Mouse (Mus musculus) mouse embryonic stem cell (cell line): ENCODE results near the gene S100a13.

ENCODE experiments used
- in situ Hi-C, 2 experiments: fragments of 300-500 bp; cut with MboI; formaldehyde crosslinking; loops; 1 replicate in 1 of 2; 3 replicates in 1 of 2; pipeline ENCODE4 v1.14.3; 2019 to 2020; ENCODE audit warnings: low sequenced_read_pairs in 2 of 2, low pct_unique_long_range_greater_than_20kb in 1 of 2, mixed read lengths in 1 of 2; ENCODE audit not compliant: unreplicated experiment in 1 of 2

Gene S100a13

DNA sequence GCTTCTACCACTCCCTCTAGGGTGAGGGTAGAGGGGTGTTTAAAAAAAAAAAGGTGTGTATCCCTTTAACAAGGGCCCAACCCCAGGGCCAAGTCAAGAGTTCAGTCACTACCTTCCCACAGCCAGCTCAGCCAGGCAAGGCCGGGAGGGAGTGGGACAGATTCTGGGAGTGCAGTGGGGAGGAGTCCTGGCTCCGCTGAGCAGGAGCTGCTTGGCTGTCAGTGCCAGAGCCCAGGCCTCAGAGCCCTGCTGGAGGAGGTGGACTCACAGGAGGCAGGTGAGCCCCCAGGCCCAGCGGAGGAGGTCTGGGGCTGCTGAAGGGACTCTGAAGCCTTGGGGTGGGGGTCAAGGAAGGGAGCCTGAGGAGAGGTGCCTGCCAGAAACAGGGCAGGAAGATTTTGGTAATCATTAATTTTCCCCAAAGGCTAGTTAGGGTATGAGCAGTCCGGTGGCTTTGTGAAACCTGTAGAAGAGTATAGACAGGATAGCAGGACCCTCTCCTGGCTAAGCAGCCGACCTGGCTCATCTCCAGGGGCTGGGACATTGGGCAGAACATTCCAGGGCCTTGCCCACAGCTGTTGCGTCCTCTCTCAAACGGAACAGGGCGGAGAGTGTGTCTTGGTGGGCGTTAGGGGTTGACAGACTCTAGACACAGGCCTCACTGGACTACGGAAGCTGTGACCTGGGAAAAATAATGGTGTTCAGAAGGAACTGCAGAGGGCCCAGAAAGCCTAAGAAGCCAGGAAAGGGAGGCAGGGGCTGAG, 23.1 kb downstream of the S100a13 start, which contains the start of gene S100a16:
TSS of gene S100a16 (plus strand) at position 114 of the 764 bp plus-strand sequence.
- in situ Hi-C loops, result no loop called here

DNA sequence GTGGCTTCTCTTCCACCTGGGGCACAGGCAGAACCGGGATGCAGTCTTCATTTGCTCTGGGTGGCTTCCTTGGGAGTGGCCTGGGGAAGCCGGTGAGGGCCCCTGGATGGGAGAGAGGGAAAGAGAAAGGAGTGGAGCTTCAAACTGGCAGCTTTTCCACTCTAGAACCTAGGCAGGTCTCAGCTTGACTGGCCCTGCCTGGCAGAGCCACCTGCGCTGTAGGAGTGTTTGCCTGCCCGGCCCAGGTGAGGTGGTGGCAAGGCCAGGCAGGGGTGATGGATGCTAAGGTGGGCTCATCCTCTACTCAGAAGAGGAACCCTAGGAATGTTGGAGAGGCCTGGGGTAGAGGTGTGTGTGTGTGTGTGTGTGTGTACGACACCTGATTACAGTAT, 23.7 kb downstream of the S100a13 start:
- in situ Hi-C loops, result no loop called here

DNA sequence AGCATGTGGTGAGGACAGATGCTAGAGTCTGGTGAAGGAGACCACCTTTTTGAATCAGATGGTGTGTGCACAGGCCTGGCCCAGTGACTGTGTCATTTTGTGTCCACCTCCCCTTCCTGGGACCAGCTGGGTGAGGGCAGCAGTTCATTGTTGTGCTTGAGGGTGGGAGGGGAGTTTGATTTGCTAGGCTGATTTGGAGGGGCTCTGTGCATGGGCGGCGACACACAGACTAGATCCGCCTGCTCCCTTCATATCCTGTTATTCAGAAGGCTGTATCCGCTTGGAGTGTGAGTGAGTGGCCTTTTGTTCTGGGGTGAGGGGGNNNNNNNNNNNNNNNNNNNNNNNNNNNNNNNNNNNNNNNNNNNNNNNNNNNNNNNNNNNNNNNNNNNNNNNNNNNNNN, 26.7 kb downstream of the S100a13 start:
- in situ Hi-C loops, result no loop called here

DNA sequence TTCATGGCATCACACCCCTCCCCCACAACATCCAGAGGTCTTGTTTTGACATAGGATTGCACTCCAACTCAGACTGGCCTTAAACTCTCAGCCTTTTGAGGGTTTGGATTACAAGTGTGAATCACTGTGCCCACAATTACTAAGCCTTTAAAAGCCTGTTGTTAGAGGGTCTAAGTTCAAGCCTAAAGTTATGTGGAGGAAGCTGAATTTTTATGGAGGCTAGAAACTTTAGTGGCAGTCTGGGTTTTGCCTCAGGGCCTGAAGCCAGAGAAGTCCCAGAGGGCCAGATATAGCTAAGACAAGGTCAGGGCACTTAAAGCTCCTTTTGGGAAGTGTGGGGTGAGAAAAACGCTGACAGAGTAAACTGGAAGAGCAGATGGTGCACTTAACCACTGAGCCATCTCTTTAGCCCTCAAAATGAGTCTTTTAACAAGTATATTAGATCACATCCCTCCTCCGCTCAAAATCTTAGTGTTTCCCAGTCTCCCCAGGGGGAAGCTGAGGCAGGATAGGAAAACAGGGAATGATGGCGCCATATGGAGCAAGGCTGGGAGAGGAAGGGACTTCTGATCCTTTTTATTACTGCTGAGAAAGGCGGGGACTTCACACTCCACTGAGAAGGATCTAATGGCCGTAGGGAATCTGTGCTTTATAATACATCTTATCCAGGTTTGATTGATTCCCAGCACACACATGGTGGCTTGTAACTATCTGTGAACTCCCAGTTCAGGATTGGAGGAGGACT, 35.6 kb downstream of the S100a13 start:
- in situ Hi-C loops, result no loop called here

DNA sequence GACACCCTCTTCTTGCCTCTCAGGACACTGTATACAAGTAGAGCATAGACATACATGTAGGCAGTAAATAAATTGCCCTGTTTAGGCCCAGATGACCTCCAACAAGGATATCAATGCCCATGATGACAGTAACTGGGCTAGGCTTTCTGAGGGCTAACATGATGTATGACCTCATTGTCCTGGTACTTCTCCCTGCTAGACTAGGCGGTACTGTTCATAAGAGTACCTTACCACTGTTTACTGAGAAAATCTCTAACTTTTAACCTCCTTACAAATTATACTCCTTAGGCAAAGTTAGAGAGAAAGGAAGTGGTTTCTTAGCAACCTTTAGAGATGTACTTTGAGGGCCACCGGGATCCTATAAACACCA, 36.2 kb downstream of the S100a13 start:
- in situ Hi-C loops, result no loop called here

DNA sequence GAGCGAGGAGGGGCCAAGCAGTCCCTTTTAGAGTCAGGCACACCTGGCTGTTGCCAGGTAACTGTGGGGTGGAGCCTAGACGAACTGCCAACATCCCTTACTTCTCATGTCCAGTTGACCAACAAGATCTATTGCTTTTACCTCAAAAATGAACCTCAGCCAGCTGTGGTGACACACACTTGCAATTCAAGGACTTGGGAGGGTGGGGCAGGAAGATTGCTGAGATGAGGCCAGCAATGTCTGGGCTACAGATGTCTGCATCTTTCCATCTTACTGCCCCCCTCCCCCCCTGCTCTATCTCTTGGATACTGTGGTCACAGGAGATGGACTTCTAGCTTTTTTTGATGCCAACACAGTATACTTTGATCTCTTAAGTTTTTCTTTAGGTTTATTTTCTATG, 38.0 kb downstream of the S100a13 start:
- in situ Hi-C loops, result no loop called here

DNA sequence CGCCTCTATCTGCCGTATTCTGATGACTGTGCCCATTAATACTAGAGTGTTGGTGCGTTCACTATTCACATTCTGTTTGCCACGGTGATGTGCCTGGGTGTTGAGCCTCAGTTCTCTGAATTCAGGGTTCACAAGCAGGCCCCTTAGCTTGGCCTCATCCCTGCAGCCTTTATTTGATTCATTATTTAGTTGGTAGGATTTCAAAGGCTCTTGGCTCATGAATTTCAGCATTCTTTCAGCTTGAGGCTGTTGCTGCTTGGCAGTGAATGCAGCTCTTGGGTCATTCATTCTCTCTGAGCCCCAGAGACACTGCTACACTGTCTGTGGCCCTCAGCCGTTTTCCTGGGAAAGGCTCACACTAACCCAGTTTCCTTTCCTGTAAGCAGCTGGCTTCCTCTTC, 41.7 kb downstream of the S100a13 start:
- in situ Hi-C loops, result no loop called here

DNA sequence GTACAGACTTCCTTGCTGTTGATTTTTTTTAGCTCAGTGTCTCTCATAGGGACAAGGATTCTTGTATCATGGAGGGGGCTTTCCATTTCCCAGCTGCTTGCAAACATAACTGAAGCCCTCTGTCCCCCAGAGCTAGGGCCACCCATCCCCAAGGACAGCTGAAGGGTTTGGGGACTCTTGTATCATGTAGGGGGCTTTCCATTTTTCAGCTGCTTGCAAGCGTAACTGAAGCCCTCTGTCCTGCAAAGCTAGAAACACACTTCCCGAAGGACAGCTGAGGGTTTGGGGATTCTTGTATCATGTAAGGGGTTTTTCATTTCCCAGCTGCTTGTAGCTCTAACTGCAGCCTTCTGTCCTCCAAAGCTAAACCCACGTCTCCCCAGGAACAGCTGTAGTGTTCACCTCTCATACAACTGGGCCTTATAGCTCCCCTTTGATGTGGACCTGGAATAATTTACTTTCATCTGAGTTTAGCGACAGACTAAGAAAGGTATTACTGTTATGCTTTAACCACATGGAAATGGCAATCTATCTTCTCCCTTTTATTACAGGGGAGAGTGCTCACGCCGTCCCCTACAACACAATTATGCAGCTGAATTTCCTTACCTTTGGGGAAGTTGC, 45.9 kb downstream of the S100a13 start, which contains the start of gene S100a3:
TSS of gene S100a3 (plus strand) at position 571 of the 621 bp plus-strand sequence.
- in situ Hi-C loops, result no loop called here
